Mouse (Mus musculus): ENCODE results near the gene Pdgfb. TPM values are rescaled to one million over a fixed set of nuclear protein-coding genes. Genes with fewer than 3 reads are reported as not detected.

The Pdgfb gene
- 4.9 and 5.2 TPM in 2 replicates for polyA plus RNA-seq (2014; fragmentation: Nextera tagmentation; extraction: Ambion mirVana)

GRCm38 (mm10) chr15:80014321-80015210 is at the start of gene Pdgfb:
Gene Pdgfb, minus strand, starts transcription at chr15:80014977.
- Histone ChIP-seq H3K27me3 (ENCODE audit: control insufficient read depth, insufficient read depth, low read length) (peaks cover 60% of the 10 kb centered on the region), H3K9me3 (ENCODE audit: control insufficient read depth, low read length) (no peaks in the 10 kb centered on the region), H3K4me3 (ENCODE audit: control insufficient read depth in 1 of 2, insufficient read depth in 1 of 2, low read depth in 1 of 2, low read length in 2 of 2) (peak within 1 kb of the TSS; percentile 54 to 62), H3K27ac (replicated peaks in 1 of 2; ENCODE audit: control insufficient read depth in 1 of 2, insufficient read depth in 1 of 2, low read depth in 2 of 2, low read length in 2 of 2) (peak within 1 kb of the TSS in 1 of 2 experiments; percentile 53; a peak in 3 of 4 replicates), H3K9ac (ENCODE audit: low read length) (peak within 1 kb of the TSS; percentile 78), H3K4me2 (ENCODE audit: low read length) (peak within 1 kb of the TSS; percentile 97), H3K4me1 (ENCODE audit: control insufficient read depth in 2 of 2, insufficient read depth in 2 of 2, low read length in 2 of 2) (peaks cover 6 to 33% of the 10 kb centered on the region in 2 experiments; a peak in 3 of 4 replicates), H3K36me3 (ENCODE audit: control insufficient read depth, insufficient read depth, low read length) (no peaks in the 10 kb centered on the region)
- ATAC-seq (ENCODE audit: insufficient number of reproducible peaks, insufficient read depth, low FRiP score, low read depth) = no peak
- WGBS = 1% methylated on average over 60 of the region's 60 CpGs

DNA sequence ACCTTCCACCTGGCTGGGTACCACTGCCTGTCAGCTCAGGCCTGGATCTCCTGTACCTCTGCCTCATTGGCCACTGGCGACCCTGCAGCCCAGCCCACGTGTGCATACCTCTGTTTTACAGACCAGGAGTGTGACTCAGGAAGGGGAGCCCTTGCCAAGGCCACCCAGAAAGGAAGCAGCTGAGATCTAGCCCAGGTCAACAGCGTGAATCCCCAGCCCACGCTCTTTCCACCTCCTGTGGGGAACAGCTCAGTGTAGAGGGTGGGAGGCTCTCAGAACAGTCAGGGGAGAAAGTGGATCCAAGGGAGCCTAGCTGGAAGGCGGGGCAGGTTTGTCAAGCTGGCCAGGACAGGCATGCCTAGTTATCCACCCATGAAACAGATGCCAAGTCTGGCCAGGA is 48.0 kb upstream of the Pdgfb start:
- H3K27ac ChIP-seq (replicated peaks in 1 of 2; ENCODE audit: control insufficient read depth in 1 of 2, insufficient read depth in 1 of 2, low read depth in 2 of 2, low read length in 2 of 2) = no peak overlapping the region
- no peak overlapping the region for H3K9ac ChIP-seq (ENCODE audit: low read length)
- 35% methylated on average over 5 of the region's 5 CpGs for WGBS
- no peaks in the 10 kb centered on the region for H3K36me3 ChIP-seq (ENCODE audit: control insufficient read depth, insufficient read depth, low read length)
- no peaks in the 10 kb centered on the region for H3K9me3 ChIP-seq (ENCODE audit: control insufficient read depth, low read length)
- no peak for ATAC-seq (ENCODE audit: insufficient number of reproducible peaks, insufficient read depth, low FRiP score, low read depth)
- no peak overlapping the region for H3K4me2 ChIP-seq (ENCODE audit: low read length)
- H3K27me3 ChIP-seq (ENCODE audit: control insufficient read depth, insufficient read depth, low read length) = no peaks in the 10 kb centered on the region
- H3K4me3 ChIP-seq (ENCODE audit: control insufficient read depth in 1 of 2, insufficient read depth in 1 of 2, low read depth in 1 of 2, low read length in 2 of 2) = no peak overlapping the region
- H3K4me1 ChIP-seq (ENCODE audit: control insufficient read depth in 2 of 2, insufficient read depth in 2 of 2, low read length in 2 of 2) = no peaks in the 10 kb centered on the region

- Histone ChIP-seq H3K36me3 (ENCODE audit: control insufficient read depth, insufficient read depth, low read length) (no peaks in the 10 kb centered on the region), H3K27me3 (ENCODE audit: control insufficient read depth, insufficient read depth, low read length) (no peaks in the 10 kb centered on the region), H3K4me1 (ENCODE audit: control insufficient read depth in 2 of 2, insufficient read depth in 2 of 2, low read length in 2 of 2) (no peaks in the 10 kb centered on the region), H3K27ac (replicated peaks in 1 of 2; ENCODE audit: control insufficient read depth in 1 of 2, insufficient read depth in 1 of 2, low read depth in 2 of 2, low read length in 2 of 2) (no peak overlapping the region), H3K9ac (ENCODE audit: low read length) (no peak overlapping the region), H3K4me3 (ENCODE audit: control insufficient read depth in 1 of 2, insufficient read depth in 1 of 2, low read depth in 1 of 2, low read length in 2 of 2) (no peak overlapping the region), H3K9me3 (ENCODE audit: control insufficient read depth, low read length) (no peaks in the 10 kb centered on the region), H3K4me2 (ENCODE audit: low read length) (no peak overlapping the region)
- ATAC-seq (ENCODE audit: insufficient number of reproducible peaks, insufficient read depth, low FRiP score, low read depth) = no peak
- 74% methylated on average over 8 of the region's 9 CpGs for WGBS
Measured at GRCm38 (mm10) chr15:80062339-80062738, 47.6 kb upstream of the Pdgfb start.

DNA sequence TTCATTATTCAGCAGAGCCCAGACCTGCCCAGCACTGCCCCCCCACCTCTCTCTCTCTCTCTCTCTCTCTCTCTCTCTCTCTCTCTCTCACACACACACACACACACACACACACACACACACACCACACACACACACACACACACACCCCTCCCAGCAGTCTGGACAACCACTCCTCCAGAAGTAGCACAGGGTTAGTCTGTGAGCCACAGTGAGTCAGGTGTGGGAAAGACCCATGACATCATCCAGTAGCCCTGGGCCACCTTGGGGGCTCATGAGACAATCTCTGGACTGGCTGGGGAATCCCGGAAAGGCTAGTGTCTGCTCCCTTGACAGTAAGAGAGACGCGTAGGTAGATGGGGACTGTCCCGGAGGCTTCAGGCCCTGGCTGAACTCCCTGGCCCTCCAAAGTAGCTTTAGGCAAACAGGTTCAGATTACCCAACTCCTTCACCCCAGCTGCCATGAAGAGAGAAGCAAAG is 46.3 kb upstream of the Pdgfb start:
- Histone ChIP-seq H3K4me1 (ENCODE audit: control insufficient read depth in 2 of 2, insufficient read depth in 2 of 2, low read length in 2 of 2) (no peaks in the 10 kb centered on the region), H3K27me3 (ENCODE audit: control insufficient read depth, insufficient read depth, low read length) (no peaks in the 10 kb centered on the region), H3K4me2 (ENCODE audit: low read length) (no peak overlapping the region), H3K27ac (replicated peaks in 1 of 2; ENCODE audit: control insufficient read depth in 1 of 2, insufficient read depth in 1 of 2, low read depth in 2 of 2, low read length in 2 of 2) (no peak overlapping the region), H3K36me3 (ENCODE audit: control insufficient read depth, insufficient read depth, low read length) (no peaks in the 10 kb centered on the region), H3K4me3 (ENCODE audit: control insufficient read depth in 1 of 2, insufficient read depth in 1 of 2, low read depth in 1 of 2, low read length in 2 of 2) (no peak overlapping the region), H3K9ac (ENCODE audit: low read length) (no peak overlapping the region), H3K9me3 (ENCODE audit: control insufficient read depth, low read length) (no peaks in the 10 kb centered on the region)
- no peak for ATAC-seq (ENCODE audit: insufficient number of reproducible peaks, insufficient read depth, low FRiP score, low read depth)
- WGBS = 79% methylated on average over 4 of the region's 4 CpGs

GRCm38 (mm10) chr15:80060356-80061070 is 45.7 kb upstream of the Pdgfb start:
- Histone ChIP-seq H3K27me3 (ENCODE audit: control insufficient read depth, insufficient read depth, low read length) (no peaks in the 10 kb centered on the region), H3K27ac (replicated peaks in 1 of 2; ENCODE audit: control insufficient read depth in 1 of 2, insufficient read depth in 1 of 2, low read depth in 2 of 2, low read length in 2 of 2) (no peak overlapping the region), H3K9ac (ENCODE audit: low read length) (no peak overlapping the region), H3K4me1 (ENCODE audit: control insufficient read depth in 2 of 2, insufficient read depth in 2 of 2, low read length in 2 of 2) (no peaks in the 10 kb centered on the region), H3K36me3 (ENCODE audit: control insufficient read depth, insufficient read depth, low read length) (no peaks in the 10 kb centered on the region), H3K4me2 (ENCODE audit: low read length) (no peak overlapping the region), H3K4me3 (ENCODE audit: control insufficient read depth in 1 of 2, insufficient read depth in 1 of 2, low read depth in 1 of 2, low read length in 2 of 2) (no peak overlapping the region), H3K9me3 (ENCODE audit: control insufficient read depth, low read length) (no peaks in the 10 kb centered on the region)
- 91% methylated on average over 8 of the region's 8 CpGs for WGBS
- ATAC-seq (ENCODE audit: insufficient number of reproducible peaks, insufficient read depth, low FRiP score, low read depth) = no peak

DNA sequence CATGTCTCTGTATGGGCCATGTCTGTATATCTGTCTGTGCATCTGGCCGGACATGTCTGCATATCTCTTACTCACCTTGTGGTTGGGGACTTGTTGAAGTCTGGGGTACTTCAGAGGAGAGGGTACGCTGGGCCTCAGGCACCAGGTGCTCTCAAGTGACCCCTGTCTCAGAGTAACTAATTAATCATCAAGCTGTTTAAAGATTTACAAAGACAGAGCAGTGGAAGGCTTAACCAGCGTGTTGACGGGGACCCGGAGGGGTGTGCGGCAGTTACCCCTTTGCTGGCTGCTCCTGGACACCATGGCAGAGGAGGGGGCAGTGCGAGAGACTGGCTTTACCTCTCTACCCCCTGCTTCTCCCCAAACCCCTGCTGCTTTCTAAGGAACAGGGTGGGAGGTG is 44.8 kb upstream of the Pdgfb start:
- ATAC-seq (ENCODE audit: insufficient number of reproducible peaks, insufficient read depth, low FRiP score, low read depth) = no peak
- Histone ChIP-seq H3K4me2 (ENCODE audit: low read length) (no peak overlapping the region), H3K27ac (replicated peaks in 1 of 2; ENCODE audit: control insufficient read depth in 1 of 2, insufficient read depth in 1 of 2, low read depth in 2 of 2, low read length in 2 of 2) (no peak overlapping the region), H3K9ac (ENCODE audit: low read length) (no peak overlapping the region), H3K27me3 (ENCODE audit: control insufficient read depth, insufficient read depth, low read length) (no peaks in the 10 kb centered on the region), H3K4me1 (ENCODE audit: control insufficient read depth in 2 of 2, insufficient read depth in 2 of 2, low read length in 2 of 2) (no peaks in the 10 kb centered on the region; a peak in 1 of 4 replicates), H3K36me3 (ENCODE audit: control insufficient read depth, insufficient read depth, low read length) (no peaks in the 10 kb centered on the region), H3K4me3 (ENCODE audit: control insufficient read depth in 1 of 2, insufficient read depth in 1 of 2, low read depth in 1 of 2, low read length in 2 of 2) (no peak overlapping the region), H3K9me3 (ENCODE audit: control insufficient read depth, low read length) (no peaks in the 10 kb centered on the region)
- WGBS = 86% methylated on average over 7 of the region's 7 CpGs

DNA sequence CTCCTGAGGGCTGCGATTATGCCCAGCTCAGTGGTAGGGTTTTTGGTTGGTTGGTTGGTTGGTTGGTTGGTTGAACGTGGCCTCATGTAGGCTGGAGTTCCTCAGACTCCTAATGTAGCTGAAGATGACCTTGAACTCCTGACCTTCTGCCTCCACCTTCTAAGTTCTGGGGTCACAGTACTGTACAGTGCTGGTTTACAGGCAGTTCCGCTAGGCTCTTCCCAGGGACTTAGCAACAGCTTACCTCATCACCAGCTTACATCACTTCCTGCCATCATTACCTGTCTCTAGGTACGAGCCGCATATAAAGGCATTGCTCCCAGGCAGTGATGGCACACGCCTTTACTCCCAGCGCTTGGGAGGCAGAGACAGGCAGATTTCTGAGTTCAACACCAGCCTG is 43.4 kb upstream of the Pdgfb start:
- WGBS = 84% methylated on average over 7 of the region's 7 CpGs
- Histone ChIP-seq H3K4me2 (ENCODE audit: low read length) (no peak overlapping the region), H3K9me3 (ENCODE audit: control insufficient read depth, low read length) (0 out of 2 replicates have a peak, but pooled peaks cover under 1% of the 10 kb centered on the region), H3K4me3 (ENCODE audit: control insufficient read depth in 1 of 2, insufficient read depth in 1 of 2, low read depth in 1 of 2, low read length in 2 of 2) (no peak overlapping the region), H3K4me1 (ENCODE audit: control insufficient read depth in 2 of 2, insufficient read depth in 2 of 2, low read length in 2 of 2) (peaks cover 10 to 14% of the 10 kb centered on the region in 2 experiments), H3K9ac (ENCODE audit: low read length) (no peak overlapping the region), H3K27ac (replicated peaks in 1 of 2; ENCODE audit: control insufficient read depth in 1 of 2, insufficient read depth in 1 of 2, low read depth in 2 of 2, low read length in 2 of 2) (no peak overlapping the region), H3K27me3 (ENCODE audit: control insufficient read depth, insufficient read depth, low read length) (no peaks in the 10 kb centered on the region), H3K36me3 (ENCODE audit: control insufficient read depth, insufficient read depth, low read length) (no peaks in the 10 kb centered on the region)
- no peak for ATAC-seq (ENCODE audit: insufficient number of reproducible peaks, insufficient read depth, low FRiP score, low read depth)

All from heart, embryonic 14.5 days (tissue).